Mouse (Mus musculus) lung, postnatal 0 days (tissue): ENCODE data around the gene AY074887. TPM values are rescaled to one million over a fixed set of nuclear protein-coding genes. Genes with fewer than 3 reads are reported as not detected.

Experiments used
- ATAC-seq: fragments of 200-750 bp; cut with Nextera tagmentation; 2 replicates; pipeline ENCODE4 v1.8.0; 2017; ENCODE audit warnings: moderate library complexity
- DNase-seq: peaks from one replicate; pipeline ENCODE4 v3.0.0-alpha.2; 2016; ENCODE audit warnings: low spot score
- H3K27ac ChIP-seq: fragments of 300-500 bp; sonication (generic); 2 replicates; pipeline ENCODE4 v1.5.1; 2014; ENCODE audit warnings: antibody characterized with exemption, mild to moderate bottlenecking, low read length, mixed read lengths
- H3K27me3 ChIP-seq: fragments of 300-500 bp; sonication (generic); replicated peaks from 2 replicates; pipeline ENCODE4 v1.6.1; 2014; ENCODE audit warnings: low read length, mixed read lengths; ENCODE audit not compliant: insufficient read depth
- H3K36me3 ChIP-seq: fragments of 300-500 bp; sonication (generic); 2 replicates; pipeline ENCODE4 v1.6.1; 2014; ENCODE audit warnings: low read length, mixed read lengths; ENCODE audit not compliant: insufficient read depth
- H3K4me1 ChIP-seq: fragments of 300-500 bp; sonication (generic); 2 replicates; pipeline ENCODE4 v1.6.1; 2014; ENCODE audit warnings: antibody characterized with exemption, low read depth, low read length, mixed read lengths; ENCODE audit not compliant: insufficient read depth
- H3K4me2 ChIP-seq: fragments of 300-500 bp; sonication (generic); replicated peaks from 2 replicates; pipeline ENCODE4 v1.6.1; 2014; ENCODE audit warnings: low read depth, mild to moderate bottlenecking, low read length, moderate library complexity, mixed read lengths
- H3K4me3 ChIP-seq: fragments of 300-500 bp; sonication (generic); 2 replicates; pipeline ENCODE4 v1.5.1; 2014; ENCODE audit warnings: low read depth, low read length
- H3K9ac ChIP-seq: fragments of 300-500 bp; sonication (generic); replicated peaks from 2 replicates; pipeline ENCODE4 v1.6.1; 2014; ENCODE audit warnings: low read depth, mild to moderate bottlenecking
- H3K9me3 ChIP-seq: fragments of 300-500 bp; sonication (generic); 2 replicates; pipeline ENCODE4 v1.6.1; 2016; ENCODE audit warnings: low read length, mixed read lengths
- CTCF ChIP-seq: IDR thresholded peaks from 2 replicates; pipeline ENCODE4 v1.5.1; 2016; ENCODE audit warnings: antibody characterized with exemption, mild to moderate bottlenecking
- EP300 ChIP-seq: IDR thresholded peaks from 2 replicates; pipeline ENCODE4 v1.6.1; 2016; ENCODE audit warnings: antibody characterized with exemption, mild to moderate bottlenecking, control low read depth
- WGBS: fragments of 180-500 bp; shearing (Covaris S2); extraction: QIAGEN DNeasy Blood & Tissue Kit; methylation state at CpG from one replicate; pipeline ENCODE4 v1.1.7; 2014; 5-methylcytosine and 5-hydroxymethylcytosine counted together
- polyA plus RNA-seq: library from polyadenylated mRNA; unstranded; fragments of >200 nt; fragmentation: Nextera tagmentation; extraction: Ambion mirVana; gene quantifications from 2 replicates; pipeline ENCODE4 v1.2.1, GENCODE M21; 2015

Gene AY074887
- polyA plus RNA-seq, 1 experiment from 2014 or later, result 0.74 TPM

DNA sequence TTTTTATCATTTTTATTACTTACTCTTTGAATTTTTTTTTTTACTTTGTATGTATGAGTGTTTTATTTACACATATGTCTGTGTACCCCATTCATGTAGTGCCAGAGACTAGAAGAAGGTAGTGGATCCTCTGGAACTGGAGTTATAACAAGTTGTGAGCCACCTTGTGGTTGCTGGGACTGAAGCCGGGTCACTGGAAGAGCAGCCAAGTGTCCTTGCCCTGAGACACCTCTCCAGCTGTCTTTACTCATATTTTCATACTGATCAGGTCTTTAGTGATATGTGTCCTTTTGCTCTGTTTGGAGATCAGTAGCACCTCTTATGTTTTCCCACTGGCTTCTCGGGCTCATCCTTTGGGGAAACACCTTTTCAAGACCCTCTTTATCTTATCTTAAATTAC is 6.3 kb downstream of the AY074887 start:
- Histone ChIP-seq H3K36me3 (no peaks in the 10 kb centered on the region), H3K4me3 (no peak overlapping the region), H3K27ac (no peak overlapping the region), H3K4me2 (no peak overlapping the region), H3K27me3 (no peaks in the 10 kb centered on the region), H3K9ac (no peak overlapping the region), H3K9me3 (no peaks in the 10 kb centered on the region), H3K4me1 (no peaks in the 10 kb centered on the region)
- no peak for TF ChIP-seq CTCF
- TF ChIP-seq EP300, result no peak
- 66% methylated on average over 2 of the region's 2 CpGs for WGBS
- DNase-seq (no peak), ATAC-seq (no peak)

GRCm38 (mm10) chr9:54942071-54942470 is 8.7 kb downstream of the AY074887 start:
- no peaks in the 10 kb centered on the region for H3K4me1 ChIP-seq
- ATAC-seq (no peak), DNase-seq (no peak)
- no peaks in the 10 kb centered on the region for H3K36me3 ChIP-seq
- TF ChIP-seq CTCF, result no peak
- TF ChIP-seq EP300, result no peak
- H3K4me3 ChIP-seq, result no peak overlapping the region
- no peaks in the 10 kb centered on the region for H3K27me3 ChIP-seq
- H3K9me3 ChIP-seq, result no peaks in the 10 kb centered on the region
- no peak overlapping the region for H3K4me2 ChIP-seq
- 84% methylated on average over 4 of the region's 4 CpGs for WGBS
- H3K9ac ChIP-seq, result no peak overlapping the region
- no peak overlapping the region for H3K27ac ChIP-seq

GRCm38 (mm10) chr9:54932379-54932778 is 18.4 kb downstream of the AY074887 start:
- Histone ChIP-seq H3K27me3 (no peaks in the 10 kb centered on the region), H3K4me1 (no peaks in the 10 kb centered on the region), H3K9ac (no peak overlapping the region), H3K27ac (no peak overlapping the region), H3K36me3 (no peaks in the 10 kb centered on the region), H3K4me2 (no peak overlapping the region), H3K9me3 (no peaks in the 10 kb centered on the region), H3K4me3 (no peak overlapping the region)
- WGBS, result 64% methylated on average over 2 of the region's 2 CpGs
- TF ChIP-seq CTCF (no peak), EP300 (no peak)
- DNase-seq, result no peak
- ATAC-seq, result no peak

DNA sequence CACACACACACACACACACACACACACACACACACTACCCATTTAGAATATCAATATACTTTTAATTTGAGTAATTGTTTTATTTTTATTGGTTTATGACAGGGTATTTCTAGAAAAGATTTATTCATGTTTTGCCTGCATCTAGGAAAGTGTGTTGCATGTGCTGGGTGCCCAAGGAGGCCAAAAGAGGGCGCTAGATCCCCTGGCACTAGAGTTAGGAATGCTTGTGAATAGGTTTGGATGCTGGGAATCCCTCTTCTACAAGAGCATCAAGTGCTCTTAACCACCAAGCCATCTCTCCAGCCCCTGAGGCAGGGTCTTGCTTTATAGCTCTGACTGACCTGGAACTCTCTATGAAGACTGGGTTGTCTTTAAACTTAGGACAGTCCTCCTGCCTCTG is 19.0 kb downstream of the AY074887 start:
- H3K36me3 ChIP-seq, result no peaks in the 10 kb centered on the region
- TF ChIP-seq CTCF (peak; percentile 26), EP300 (no peak)
- no peaks in the 10 kb centered on the region for H3K9me3 ChIP-seq
- no peak for ATAC-seq
- no peak for DNase-seq
- no peak overlapping the region for H3K9ac ChIP-seq
- no peak overlapping the region for H3K4me2 ChIP-seq
- H3K27ac ChIP-seq, result no peak overlapping the region
- no peak overlapping the region for H3K4me3 ChIP-seq
- no peaks in the 10 kb centered on the region for H3K4me1 ChIP-seq
- 19% methylated on average over 1 of the region's 1 CpGs for WGBS
- no peaks in the 10 kb centered on the region for H3K27me3 ChIP-seq

DNA sequence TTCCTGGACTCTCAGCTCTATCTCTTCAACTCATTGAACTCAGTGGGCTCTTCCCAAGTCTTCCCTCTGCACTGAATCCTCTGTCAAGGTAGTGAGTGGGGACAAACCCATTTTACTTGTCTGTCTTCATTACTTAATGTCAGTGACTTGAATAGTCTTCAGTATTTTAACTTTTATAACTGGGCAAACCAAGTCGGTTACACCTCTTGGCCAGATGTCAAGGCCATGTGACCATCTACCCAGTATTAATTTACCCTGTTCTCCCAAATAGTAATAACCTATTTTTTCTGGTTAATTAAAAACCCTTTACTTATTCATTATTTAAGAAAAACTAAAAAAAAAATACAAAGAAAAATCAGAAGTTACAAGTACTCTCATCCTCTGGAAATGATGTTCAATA is 20.1 kb downstream of the AY074887 start:
- no peak for ATAC-seq
- no peak for DNase-seq
- Histone ChIP-seq H3K27me3 (no peaks in the 10 kb centered on the region), H3K36me3 (no peaks in the 10 kb centered on the region), H3K27ac (no peak overlapping the region), H3K4me2 (no peak overlapping the region), H3K4me1 (no peaks in the 10 kb centered on the region), H3K9me3 (no peaks in the 10 kb centered on the region), H3K9ac (no peak overlapping the region), H3K4me3 (no peak overlapping the region)
- TF ChIP-seq CTCF (no peak), EP300 (no peak)
- WGBS, result 87% methylated on average over 1 of the region's 1 CpGs

DNA sequence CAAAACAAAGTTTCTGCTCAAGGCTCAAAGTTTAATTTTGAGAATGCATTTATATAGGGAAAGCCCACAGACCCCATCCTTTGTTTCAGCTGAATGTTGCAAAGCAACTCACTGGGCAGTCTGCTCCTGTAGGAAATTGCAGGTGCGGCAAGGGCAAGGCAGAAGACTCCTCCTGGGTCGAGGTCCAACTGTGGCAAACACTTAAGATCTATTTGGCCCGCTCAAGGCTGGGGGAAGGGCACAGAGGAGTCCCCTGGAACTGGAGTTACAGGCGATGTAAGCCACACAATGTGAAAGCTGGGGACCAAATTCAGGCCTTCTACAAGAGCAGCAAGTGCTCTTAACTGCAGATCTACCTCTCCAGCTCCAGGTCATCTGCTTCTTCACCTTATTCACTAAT is 30.9 kb downstream of the AY074887 start:
- Histone ChIP-seq H3K36me3 (no peaks in the 10 kb centered on the region), H3K4me1 (no peaks in the 10 kb centered on the region), H3K9me3 (no peaks in the 10 kb centered on the region), H3K4me2 (no peak overlapping the region), H3K27me3 (no peaks in the 10 kb centered on the region), H3K4me3 (no peak overlapping the region), H3K9ac (no peak overlapping the region), H3K27ac (no peak overlapping the region)
- TF ChIP-seq EP300, result no peak
- TF ChIP-seq CTCF, result no peak
- DNase-seq (no peak), ATAC-seq (no peak)
- 51% methylated on average over 4 of the region's 4 CpGs for WGBS

DNA sequence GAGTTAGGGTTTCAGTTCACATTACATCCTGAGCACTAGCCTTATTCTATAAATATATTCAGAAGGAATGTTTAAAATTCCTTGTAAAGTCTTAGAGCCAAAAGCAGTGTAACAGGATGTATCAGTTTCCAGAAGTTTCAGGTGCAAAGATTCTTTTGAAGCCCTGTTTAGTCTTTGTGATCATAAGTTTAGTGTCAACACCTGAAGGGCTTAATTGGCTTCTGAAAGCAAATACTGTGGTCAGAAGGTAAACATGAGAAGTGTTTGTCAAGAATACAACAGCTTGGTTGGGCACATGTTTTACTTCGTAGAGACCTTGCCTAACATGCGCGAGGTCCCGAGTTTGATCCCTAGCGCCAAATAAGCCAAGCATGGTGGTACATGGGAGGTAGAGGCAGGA is 32.0 kb downstream of the AY074887 start:
- Histone ChIP-seq H3K4me2 (no peak overlapping the region), H3K4me1 (no peaks in the 10 kb centered on the region), H3K27ac (no peak overlapping the region), H3K9ac (no peak overlapping the region), H3K27me3 (no peaks in the 10 kb centered on the region), H3K4me3 (no peak overlapping the region), H3K9me3 (no peaks in the 10 kb centered on the region), H3K36me3 (no peaks in the 10 kb centered on the region)
- WGBS, result 68% methylated on average over 5 of the region's 5 CpGs
- TF ChIP-seq CTCF (no peak), EP300 (peak; percentile 86)
- peak; percentile 5; the same call in 1 of the 2 replicates for ATAC-seq
- peak; percentile 76 for DNase-seq
